Mouse (Mus musculus) right cerebral cortex, adult 2 months (tissue): ENCODE measurements at regions not wholly inside any gene's neighbourhood (a gene's known extent, or its start where the extent isn't known, plus 50 kb on each side); places are given as distances from the start of the nearest gene placed in this dataset.

Experiments used
- DNase-seq, 2 experiments: peaks; one replicate each; pipeline ENCODE4 v3.0.0; 2021 to 2022; ENCODE audit warnings: low spot score in 2 of 2

GRCm38 (mm10) chr16:13487659-13488058, 180.3 kb downstream of the Parn start:
- no peak for DNase-seq

- DNase-seq = peak in 1 of 2 experiments; percentile 33
Measured at GRCm38 (mm10) chr16:13486571-13486970, 181.4 kb downstream of the Parn start.

- DNase-seq = no peak
Measured at GRCm38 (mm10) chr16:13480221-13480620, 187.7 kb downstream of the Parn start.

- DNase-seq = no peak
Measured at GRCm38 (mm10) chr16:13476653-13477052, 191.3 kb downstream of the Parn start.

GRCm38 (mm10) chr16:13474956-13475355, 193.0 kb downstream of the Parn start:
- no peak for DNase-seq

GRCm38 (mm10) chr16:13474274-13474673, 193.7 kb downstream of the Parn start:
- DNase-seq = no peak

- DNase-seq = peak in 1 of 2 experiments; percentile 21
Measured at GRCm38 (mm10) chr16:13467139-13467538, 200.8 kb downstream of the Parn start.
